In genomic region chr10:118827116-118827515, GRCm38 (mm10) we compare ENCODE assay signal across 20 mouse cellular contexts. TPM values are rescaled to one million over a fixed set of nuclear protein-coding genes. Genes with fewer than 3 reads are reported as not detected.
DNase-seq lines count a peak whose midpoint lies in the region; ATAC-seq lines count a peak whose summit lies in the region.
"Had no signal": no experiment of that assay in that cellular context is flagged by ENCODE, and none has a peak within 500 bp of the region (broad histone marks: within the 10 kb centered on the region; RNA-seq: fewer than 3 reads in every experiment).

No protein-coding gene starts in this region.

- no peaks in the 10 kb centered on the region for H3K36me3 ChIP-seq in kidney, embryonic 14.5 days (ENCODE audit: control insufficient read depth, insufficient read depth, low read length)
- H3K36me3 ChIP-seq: embryonic facial prominence, embryonic 15.5 days; forebrain, embryonic 10.5 days; heart, embryonic 12.5 days; hindbrain, embryonic 10.5 days had no signal

- H3K4me1 ChIP-seq in kidney, embryonic 14.5 days (ENCODE audit: control insufficient read depth, insufficient read depth, low read length), result no peaks in the 10 kb centered on the region
- H3K4me1 ChIP-seq: embryonic facial prominence, embryonic 15.5 days; forebrain, embryonic 10.5 days; hindbrain, embryonic 10.5 days had no signal

- H3K9me3 ChIP-seq in kidney, embryonic 14.5 days (ENCODE audit: control insufficient read depth, low read length), result no peaks in the 10 kb centered on the region
- H3K9me3 ChIP-seq: embryonic facial prominence, embryonic 15.5 days; forebrain, embryonic 10.5 days; heart, embryonic 12.5 days; hindbrain, embryonic 10.5 days had no signal

- peak; percentile 15 for DNase-seq in CD4-positive helper T cell, adult 2 months (ENCODE audit: low read depth, low spot score)
- peak; percentile 3 for DNase-seq in brain, adult 2 months (ENCODE audit: low read depth, low spot score)
- peak; percentile 75 for DNase-seq in thymus, postnatal 0 days (ENCODE audit: low spot score)
- peak; percentile 45 to 68 for DNase-seq in thymus, postnatal 36 days
- DNase-seq in ovary, postnatal 10 days (ENCODE audit: low spot score), result no peak
- DNase-seq in gastrocnemius, adult 18-20 months (ENCODE audit: low spot score), result no peak
- DNase-seq: adrenal gland, postnatal 25 days; cerebellum, adult 2 months; cerebellum, postnatal 14 days; embryo, embryonic 11 days; gastrocnemius, postnatal 10 days had no signal

- no peak overlapping the region for H3K4me3 ChIP-seq in kidney, embryonic 14.5 days (ENCODE audit: low read length)
- H3K4me3 ChIP-seq: embryonic facial prominence, embryonic 15.5 days; erythroblast, embryonic 14.5 days; forebrain, embryonic 10.5 days; heart, embryonic 12.5 days; hindbrain, embryonic 10.5 days had no signal

- H3K27ac ChIP-seq in kidney, embryonic 14.5 days (ENCODE audit: low read depth, low read length), result no peak overlapping the region
- H3K27ac ChIP-seq: embryonic facial prominence, embryonic 15.5 days; forebrain, embryonic 10.5 days; hindbrain, embryonic 10.5 days; hindbrain, embryonic 14.5 days had no signal

- no peak overlapping the region for H3K9ac ChIP-seq in kidney, embryonic 14.5 days (ENCODE audit: low read depth, low read length)
- H3K9ac ChIP-seq: embryonic facial prominence, embryonic 15.5 days; heart, embryonic 12.5 days; hindbrain, embryonic 14.5 days had no signal

- ATAC-seq in kidney, embryonic 14.5 days (ENCODE audit: low FRiP score, low TSS enrichment), result no peak
- ATAC-seq: activated CD4-positive, CD25-positive, alpha-beta regulatory T cell, adult 4 months; forebrain, embryonic 14.5 days had no signal

- no peak overlapping the region for H3K4me2 ChIP-seq in kidney, embryonic 14.5 days (replicated peaks; ENCODE audit: low read depth, low read length)
- H3K4me2 ChIP-seq: embryonic facial prominence, embryonic 15.5 days; heart, embryonic 12.5 days; hindbrain, embryonic 14.5 days had no signal

- 82% methylated on average over 7 of the region's 7 CpGs for WGBS in kidney, embryonic 14.5 days

- H3K27me3 ChIP-seq in kidney, embryonic 14.5 days (ENCODE audit: control insufficient read depth, insufficient read depth, low read length), result no peaks in the 10 kb centered on the region
- H3K27me3 ChIP-seq: embryonic facial prominence, embryonic 15.5 days; heart, embryonic 12.5 days had no signal

RNA-seq across cellular contexts. Expression of gene Dyrk2, which starts 42.9 kb away (rescaled TPM):
- 7.7 and 9.3 TPM in 2 replicates for polyA plus RNA-seq in thymus, postnatal 0 days (2015; fragmentation: Nextera tagmentation; extraction: Ambion mirVana)
- total RNA-seq in gastrocnemius, adult 18-20 months (2021), result 10 to 100 TPM; 63.8 to 88.7 TPM
- 11.2 and 12.3 TPM in 2 replicates for polyA plus RNA-seq in kidney, embryonic 14.5 days (2014; fragmentation: Nextera tagmentation; extraction: Ambion mirVana)

Comparison
In these comparisons a context has a peak if more than half of its experiments do, and no peak if none do; other contexts are left out.
1. DNase-seq: peak in CD4-positive helper T cell, adult 2 months (single experiment), brain, adult 2 months (single experiment), thymus, postnatal 0 days (single experiment) and thymus, postnatal 36 days (2 of 2); none in ovary, postnatal 10 days (single experiment) and gastrocnemius, adult 18-20 months (single experiment).